Mouse (Mus musculus): Measurements from ENCODE around the gene Susd2.

- TF ChIP-seq POLR2A (IDR thresholded peaks at IDR 0.05; ENCODE audit: low read depth, low read length) (no peak; the same call in 1 of the 2 replicates), CTCF (conservative IDR thresholded peaks at IDR 0.05 in 1 of 2, IDR thresholded peaks at IDR 0.05 in 1 of 2; ENCODE audit: low read depth in 2 of 2, low read length in 2 of 2) (no peak), BHLHE40 (IDR thresholded peaks at IDR 0.05; ENCODE audit: low read depth, low read length) (no peak), USF1 (IDR thresholded peaks at IDR 0.05; ENCODE audit: low read depth, low read length) (no peak), EP300 (IDR thresholded peaks at IDR 0.05; ENCODE audit: low read length) (no peak), POLR2AphosphoS2 (IDR thresholded peaks at IDR 0.05; ENCODE audit: low read depth, low read length) (no peak), HCFC1 (IDR thresholded peaks at IDR 0.05; ENCODE audit: low read depth, low read length) (no peak), TCF12 (IDR thresholded peaks at IDR 0.05; ENCODE audit: low read depth, low read length) (no peak), SIN3A (IDR thresholded peaks at IDR 0.05; ENCODE audit: low read length) (no peak), ZC3H11A (IDR thresholded peaks at IDR 0.05; ENCODE audit: low read depth, low read length) (no peak)
These were observed 2.6 kb upstream of the Susd2 start for GRCm38 (mm10) chr10:75646406-75646805.

All from CH12.LX (cell line).